Mouse (Mus musculus): ENCODE measurements around the gene Galnt13. TPM values are rescaled to one million over a fixed set of nuclear protein-coding genes. Genes with fewer than 3 reads are reported as not detected.
A peak's percentile ranks its signal among the peaks of the same experiment; 100 is the strongest.

Gene Galnt13
- polyA plus RNA-seq (2015; fragmentation: Nextera tagmentation; extraction: Ambion mirVana): 0.08 and 0.15 TPM in 2 replicates

DNA sequence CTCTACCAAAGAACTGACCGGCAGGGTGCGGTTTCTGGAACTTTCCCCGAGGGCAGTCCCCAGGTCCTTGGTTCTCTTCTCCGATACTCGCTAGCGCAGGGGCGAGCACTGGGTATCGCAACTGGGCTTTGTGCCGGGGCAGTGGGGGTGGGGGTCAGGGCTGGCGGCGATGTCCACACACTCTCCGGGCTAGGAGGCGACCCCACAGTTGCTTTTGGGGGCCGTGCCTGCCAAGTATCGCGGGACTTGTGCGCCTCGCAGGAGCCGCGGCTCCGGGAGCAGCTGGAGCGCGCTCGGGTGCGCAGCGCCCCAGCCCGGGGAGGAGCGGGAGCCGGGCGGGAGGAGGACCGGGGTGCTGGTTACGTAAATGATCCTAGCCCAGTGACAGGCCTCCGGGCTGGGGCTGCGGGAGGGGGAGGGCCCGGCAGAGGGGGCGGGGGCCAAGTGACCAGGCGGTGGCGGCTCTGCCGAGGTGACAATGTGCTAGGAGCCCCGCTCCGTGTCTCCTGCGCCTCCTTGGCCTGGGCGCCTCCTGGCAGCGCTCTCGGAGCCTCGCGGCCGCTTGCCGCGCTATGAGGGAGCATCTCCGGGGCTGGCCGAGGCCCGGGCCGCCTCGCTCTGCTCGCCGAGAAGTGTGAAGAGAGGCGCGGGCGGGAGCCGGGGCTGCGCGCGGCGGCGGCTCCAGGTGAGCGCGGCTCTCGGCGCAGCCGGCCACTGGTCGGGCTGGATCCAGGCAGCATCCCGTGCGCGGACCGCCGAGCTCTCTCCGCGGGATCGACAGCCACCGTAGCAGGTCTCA lies at the start of gene Galnt13:
Galnt13 (plus strand) TSS at position 381 of the 799 bp plus-strand sequence.
- H3K27ac ChIP-seq (ENCODE audit: low read length): no peak within 1 kb of the TSS
- H3K27me3 ChIP-seq (ENCODE audit: insufficient read depth, low read length): peaks cover 40% of the 10 kb centered on the region
- H3K4me1 ChIP-seq (ENCODE audit: insufficient read depth, low read length): peaks cover 8% of the 10 kb centered on the region

DNA sequence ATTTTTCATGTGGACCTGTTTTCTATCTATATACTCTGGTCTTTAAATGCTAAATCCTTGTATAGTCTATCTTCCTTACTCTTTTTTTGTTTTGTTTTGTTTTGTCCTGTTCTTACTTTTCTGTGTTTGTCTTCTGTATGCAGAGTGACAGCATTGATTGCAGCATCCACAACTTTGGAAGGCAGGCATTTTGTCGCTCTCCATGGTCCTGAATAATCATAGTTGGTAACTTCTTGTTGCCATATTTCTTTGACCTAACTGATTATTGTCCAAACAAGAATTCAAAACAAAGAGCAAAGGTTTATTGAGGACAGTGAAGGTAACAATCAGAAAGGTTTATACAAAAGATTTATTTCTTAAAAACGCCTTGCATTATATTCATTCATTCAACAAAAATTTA lies 5.1 kb upstream of the Galnt13 start:
- Histone ChIP-seq H3K9ac (replicated peaks; ENCODE audit: low read length) (no peak overlapping the region), H3K27me3 (ENCODE audit: insufficient read depth, low read length) (peaks cover 11% of the 10 kb centered on the region), H3K9me3 (ENCODE audit: low read length) (no peaks in the 10 kb centered on the region), H3K36me3 (ENCODE audit: insufficient read depth, low read length) (no peaks in the 10 kb centered on the region), H3K4me1 (ENCODE audit: insufficient read depth, low read length) (no peaks in the 10 kb centered on the region), H3K4me3 (ENCODE audit: low read length) (no peak overlapping the region), H3K27ac (ENCODE audit: low read length) (no peak overlapping the region), H3K4me2 (replicated peaks; ENCODE audit: low read depth, low read length) (no peak overlapping the region)
- WGBS: 48% methylated on average over 2 of the region's 2 CpGs
- ATAC-seq (ENCODE audit: low FRiP score, low TSS enrichment): no peak

More for the DNA sequence above, at the start of gene Galnt13:
- no peaks in the 10 kb centered on the region for H3K36me3 ChIP-seq (ENCODE audit: insufficient read depth, low read length)
- WGBS: under 1% methylated on average over 72 of the region's 81 CpGs
- H3K9ac ChIP-seq (replicated peaks; ENCODE audit: low read length): 0 out of 2 replicates have a peak within 1 kb of the TSS, but pooled peaks have one; percentile 31
- H3K4me2 ChIP-seq (replicated peaks; ENCODE audit: low read depth, low read length): peak within 1 kb of the TSS; percentile 91
- peak; percentile 90 for ATAC-seq (ENCODE audit: low FRiP score, low TSS enrichment)
- peak within 1 kb of the TSS; percentile 54 for H3K4me3 ChIP-seq (ENCODE audit: low read length)
- H3K9me3 ChIP-seq (ENCODE audit: low read length): no peaks in the 10 kb centered on the region

DNA sequence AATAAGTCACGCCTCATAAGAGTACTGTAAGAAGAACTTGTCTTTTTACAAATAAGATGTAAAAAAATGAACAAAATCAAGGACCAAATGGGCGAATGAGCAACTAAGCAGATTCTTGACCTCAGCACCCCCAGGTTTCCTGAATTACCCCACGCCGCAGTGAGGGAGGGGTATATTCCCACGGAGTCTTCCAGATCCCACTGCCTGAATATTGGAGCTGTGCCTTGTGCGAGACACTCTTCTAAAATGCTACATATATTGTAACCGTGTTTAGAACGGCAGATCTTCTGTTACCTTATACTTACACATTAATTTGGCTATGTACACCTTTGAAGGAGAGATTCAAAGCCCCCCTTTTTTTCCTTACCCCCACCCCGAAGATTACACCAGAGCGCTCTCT lies 737 bp upstream of the Galnt13 start:
- Histone ChIP-seq H3K4me3 (ENCODE audit: low read length) (peak overlapping the region; percentile 54; the same call in 1 of the 2 replicates), H3K9me3 (ENCODE audit: low read length) (no peaks in the 10 kb centered on the region), H3K9ac (replicated peaks; ENCODE audit: low read length) (no peak overlapping the region), H3K36me3 (ENCODE audit: insufficient read depth, low read length) (no peaks in the 10 kb centered on the region), H3K4me1 (ENCODE audit: insufficient read depth, low read length) (peaks cover 8% of the 10 kb centered on the region), H3K27me3 (ENCODE audit: insufficient read depth, low read length) (peaks cover 40% of the 10 kb centered on the region), H3K4me2 (replicated peaks; ENCODE audit: low read depth, low read length) (peak overlapping the region; percentile 91), H3K27ac (ENCODE audit: low read length) (no peak overlapping the region)
- 45% methylated on average over 10 of the region's 10 CpGs for WGBS
- ATAC-seq (ENCODE audit: low FRiP score, low TSS enrichment): no peak

DNA sequence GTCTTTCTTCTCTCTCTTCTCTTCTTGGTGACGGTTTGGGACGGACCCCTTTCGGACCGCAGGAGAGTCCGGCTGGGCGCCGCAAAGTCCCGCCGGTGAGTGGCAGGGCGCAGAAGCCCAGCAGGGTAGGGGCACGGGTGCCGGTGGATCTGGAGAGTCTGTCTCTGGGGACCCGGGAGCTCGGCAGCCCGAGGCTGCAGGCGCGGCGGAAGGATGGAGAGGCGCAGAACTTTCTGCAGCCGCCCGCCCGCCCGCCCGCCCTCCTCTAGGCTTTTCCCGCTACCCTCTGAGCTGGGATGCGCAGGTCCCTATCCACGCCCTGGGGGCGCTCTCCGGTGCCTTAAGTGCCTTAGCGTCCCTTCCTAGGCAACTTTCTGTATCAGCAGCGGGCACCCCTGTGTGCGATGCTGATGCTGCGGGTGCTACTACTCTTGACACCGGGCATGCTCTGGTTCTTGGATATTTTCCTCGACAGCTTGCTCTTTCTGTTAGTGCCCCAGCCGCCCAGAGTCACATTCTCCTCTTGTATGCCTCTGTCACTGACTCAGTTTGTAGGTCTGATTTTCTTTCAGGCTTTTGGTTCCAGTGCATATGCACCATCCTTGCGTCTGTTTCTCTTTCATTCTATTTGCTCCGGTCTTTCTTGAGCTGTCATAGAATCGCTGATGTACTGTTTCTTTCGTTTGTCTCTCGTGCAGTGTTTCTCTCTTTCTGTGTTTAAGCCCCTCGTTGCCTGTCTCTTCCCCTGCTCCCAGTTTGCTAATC lies 801 bp downstream of the Galnt13 start:
- Histone ChIP-seq H3K4me1 (ENCODE audit: insufficient read depth, low read length) (peaks cover 8% of the 10 kb centered on the region), H3K9me3 (ENCODE audit: low read length) (no peaks in the 10 kb centered on the region), H3K27ac (ENCODE audit: low read length) (no peak overlapping the region), H3K36me3 (ENCODE audit: insufficient read depth, low read length) (no peaks in the 10 kb centered on the region), H3K27me3 (ENCODE audit: insufficient read depth, low read length) (peaks cover 40% of the 10 kb centered on the region), H3K4me2 (replicated peaks; ENCODE audit: low read depth, low read length) (peak overlapping the region; percentile 91), H3K9ac (replicated peaks; ENCODE audit: low read length) (no peak overlapping the region), H3K4me3 (ENCODE audit: low read length) (peak overlapping the region; percentile 54)
- peak; percentile 53; the same call in 1 of the 2 replicates for ATAC-seq (ENCODE audit: low FRiP score, low TSS enrichment)
- WGBS: 1% methylated on average over 34 of the region's 42 CpGs

DNA sequence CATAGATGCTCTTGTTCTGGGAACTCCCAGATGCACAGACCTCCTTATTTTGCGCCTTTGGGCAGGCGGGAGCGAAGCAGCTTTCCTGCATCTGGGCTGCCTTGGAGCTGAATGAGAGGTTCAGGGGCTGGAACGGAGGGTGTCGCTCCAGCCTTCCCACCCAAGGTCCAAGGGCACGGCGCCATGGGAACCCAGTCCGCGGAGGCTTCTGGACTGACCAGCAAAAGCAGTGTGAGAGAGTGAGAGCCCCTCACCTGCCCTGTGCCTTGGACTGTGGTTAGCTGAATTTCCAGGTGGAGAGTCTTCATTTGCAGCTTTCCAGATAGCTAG lies 1.3 kb downstream of the Galnt13 start:
- H3K4me3 ChIP-seq (ENCODE audit: low read length): peak overlapping the region; percentile 54
- H3K9ac ChIP-seq (replicated peaks; ENCODE audit: low read length): no peak overlapping the region
- H3K4me2 ChIP-seq (replicated peaks; ENCODE audit: low read depth, low read length): 0 out of 2 replicates have a peak overlapping the region, but pooled peaks have one; percentile 91
- 4% methylated on average over 9 of the region's 9 CpGs for WGBS
- H3K9me3 ChIP-seq (ENCODE audit: low read length): no peaks in the 10 kb centered on the region
- no peak for ATAC-seq (ENCODE audit: low FRiP score, low TSS enrichment)
- H3K4me1 ChIP-seq (ENCODE audit: insufficient read depth, low read length): peaks cover 8% of the 10 kb centered on the region
- H3K27ac ChIP-seq (ENCODE audit: low read length): no peak overlapping the region
- no peaks in the 10 kb centered on the region for H3K36me3 ChIP-seq (ENCODE audit: insufficient read depth, low read length)
- peaks cover 40% of the 10 kb centered on the region for H3K27me3 ChIP-seq (ENCODE audit: insufficient read depth, low read length)

DNA sequence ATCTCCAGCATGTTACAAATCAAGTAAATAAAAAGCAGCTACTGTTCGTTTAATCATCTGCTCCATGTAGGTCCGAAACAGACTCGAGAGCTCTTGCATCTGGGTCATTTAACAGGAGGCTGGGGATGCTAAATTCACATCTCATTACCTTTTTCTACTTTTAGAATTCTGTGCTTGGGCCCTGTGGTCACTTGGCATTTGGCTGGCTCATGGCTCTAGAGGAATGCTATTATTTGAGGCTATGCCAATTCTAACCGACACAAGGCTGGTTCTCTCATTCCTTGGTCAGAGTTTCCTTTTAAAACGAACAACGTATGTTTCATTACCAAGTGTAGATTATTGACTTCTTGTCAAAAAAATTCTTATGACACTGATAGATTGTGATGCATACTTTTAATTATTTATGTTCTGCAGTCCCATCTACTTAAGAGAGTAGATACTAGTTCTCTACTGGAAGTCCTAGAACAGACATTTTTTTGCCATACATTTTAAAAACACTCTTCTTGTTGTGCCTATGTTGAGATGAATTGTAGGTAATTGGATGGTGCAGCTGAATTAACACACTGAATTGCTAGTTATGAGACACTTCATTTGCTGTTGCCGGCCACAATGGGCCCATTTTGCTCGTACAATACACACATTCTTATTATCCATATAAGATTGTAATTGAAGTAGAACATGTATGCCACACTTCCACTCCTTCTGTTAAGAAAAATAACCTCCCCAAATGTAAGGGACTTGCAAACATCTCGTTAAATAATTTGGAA lies 6.8 kb downstream of the Galnt13 start:
- Histone ChIP-seq H3K36me3 (ENCODE audit: insufficient read depth, low read length) (no peaks in the 10 kb centered on the region), H3K4me3 (ENCODE audit: low read length) (no peak overlapping the region), H3K27ac (ENCODE audit: low read length) (no peak overlapping the region), H3K9ac (replicated peaks; ENCODE audit: low read length) (no peak overlapping the region), H3K9me3 (ENCODE audit: low read length) (no peaks in the 10 kb centered on the region), H3K4me2 (replicated peaks; ENCODE audit: low read depth, low read length) (no peak overlapping the region), H3K27me3 (ENCODE audit: insufficient read depth, low read length) (peaks cover 10% of the 10 kb centered on the region), H3K4me1 (ENCODE audit: insufficient read depth, low read length) (no peaks in the 10 kb centered on the region)
- ATAC-seq (ENCODE audit: low FRiP score, low TSS enrichment): no peak
- WGBS: 75% methylated on average over 9 of the region's 9 CpGs

DNA sequence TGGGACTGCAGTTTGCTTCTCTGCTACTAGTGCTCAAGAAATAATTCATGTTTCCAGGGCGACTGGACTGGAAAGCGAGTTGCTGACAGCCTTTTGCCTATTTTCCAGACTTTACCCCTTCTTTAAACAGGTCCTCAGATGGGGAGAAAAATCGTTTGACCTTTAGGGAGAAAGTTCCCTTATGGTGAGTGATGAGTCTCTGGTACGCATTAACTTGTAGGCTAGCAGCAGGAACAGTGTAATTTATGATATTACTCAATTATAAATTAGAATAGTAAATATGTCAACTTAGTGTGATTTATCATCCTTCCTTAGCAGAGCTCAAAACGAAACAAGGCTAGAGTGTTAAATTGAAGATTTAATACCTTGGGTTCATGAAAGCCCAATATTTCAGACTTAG lies 47.3 kb downstream of the Galnt13 start:
- Histone ChIP-seq H3K4me3 (ENCODE audit: low read length) (no peak overlapping the region), H3K9me3 (ENCODE audit: low read length) (no peaks in the 10 kb centered on the region), H3K27me3 (ENCODE audit: insufficient read depth, low read length) (no peaks in the 10 kb centered on the region), H3K4me2 (replicated peaks; ENCODE audit: low read depth, low read length) (no peak overlapping the region), H3K36me3 (ENCODE audit: insufficient read depth, low read length) (no peaks in the 10 kb centered on the region), H3K27ac (ENCODE audit: low read length) (no peak overlapping the region), H3K4me1 (ENCODE audit: insufficient read depth, low read length) (no peaks in the 10 kb centered on the region), H3K9ac (replicated peaks; ENCODE audit: low read length) (no peak overlapping the region)
- 33% methylated on average over 5 of the region's 5 CpGs for WGBS
- peak; percentile 65; the same call in 1 of the 2 replicates for ATAC-seq (ENCODE audit: low FRiP score, low TSS enrichment)

DNA sequence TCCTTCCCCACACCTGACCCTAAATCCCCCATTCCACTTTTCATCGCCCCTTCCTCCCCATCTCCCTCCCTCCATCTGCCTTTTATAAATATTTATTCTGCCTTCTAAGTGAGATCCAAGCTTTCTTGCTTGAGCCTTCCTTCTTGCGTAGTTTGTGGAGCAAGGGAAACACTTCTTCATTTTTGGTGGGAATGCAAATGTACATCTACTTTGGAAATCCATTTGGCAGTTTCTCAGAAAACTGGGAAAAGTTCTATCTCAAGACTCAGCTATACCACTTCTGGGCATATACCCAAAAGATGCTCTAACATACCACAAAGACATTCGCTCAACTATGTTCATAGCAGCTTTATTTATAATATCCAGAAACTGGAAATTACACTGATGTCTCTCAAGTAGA lies 86.9 kb downstream of the Galnt13 start:
- WGBS: 88% methylated on average over 3 of the region's 3 CpGs
- ATAC-seq (ENCODE audit: low FRiP score, low TSS enrichment): no peak
- no peak overlapping the region for H3K4me3 ChIP-seq (ENCODE audit: low read length)
- no peak overlapping the region for H3K4me2 ChIP-seq (replicated peaks; ENCODE audit: low read depth, low read length)
- no peaks in the 10 kb centered on the region for H3K27me3 ChIP-seq (ENCODE audit: insufficient read depth, low read length)
- H3K9ac ChIP-seq (replicated peaks; ENCODE audit: low read length): no peak overlapping the region
- H3K27ac ChIP-seq (ENCODE audit: low read length): no peak overlapping the region
- no peaks in the 10 kb centered on the region for H3K4me1 ChIP-seq (ENCODE audit: insufficient read depth, low read length)
- no peaks in the 10 kb centered on the region for H3K9me3 ChIP-seq (ENCODE audit: low read length)
- H3K36me3 ChIP-seq (ENCODE audit: insufficient read depth, low read length): no peaks in the 10 kb centered on the region

DNA sequence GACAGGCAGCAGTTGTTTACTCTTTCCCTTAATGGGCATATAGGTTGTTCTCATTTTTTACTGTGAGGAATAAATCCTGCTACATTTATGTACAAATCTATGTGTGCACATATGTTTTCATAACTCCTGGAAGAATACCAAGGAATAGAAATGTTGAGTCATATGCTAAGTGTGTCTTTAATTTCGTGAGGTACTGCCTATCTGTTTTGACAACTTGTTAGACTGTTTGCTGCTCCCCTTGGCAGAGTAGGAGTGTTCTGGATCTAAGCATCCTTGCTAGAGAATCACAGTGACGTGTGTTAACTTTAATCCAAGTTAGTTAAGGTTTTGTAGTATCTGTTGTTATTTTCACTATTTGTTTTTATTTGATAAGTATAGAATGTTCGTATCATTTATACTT lies 91.0 kb downstream of the Galnt13 start:
- WGBS: 77% methylated on average over 3 of the region's 3 CpGs

More for the DNA sequence above, 91.0 kb downstream of the Galnt13 start:
- ATAC-seq (ENCODE audit: low FRiP score, low TSS enrichment): no peak
- H3K36me3 ChIP-seq (ENCODE audit: insufficient read depth, low read length): no peaks in the 10 kb centered on the region
- no peak overlapping the region for H3K27ac ChIP-seq (ENCODE audit: low read length)
- no peak overlapping the region for H3K4me3 ChIP-seq (ENCODE audit: low read length)
- no peaks in the 10 kb centered on the region for H3K4me1 ChIP-seq (ENCODE audit: insufficient read depth, low read length)
- H3K4me2 ChIP-seq (replicated peaks; ENCODE audit: low read depth, low read length): no peak overlapping the region
- no peaks in the 10 kb centered on the region for H3K27me3 ChIP-seq (ENCODE audit: insufficient read depth, low read length)
- H3K9ac ChIP-seq (replicated peaks; ENCODE audit: low read length): no peak overlapping the region
- H3K9me3 ChIP-seq (ENCODE audit: low read length): no peaks in the 10 kb centered on the region
